Mouse (Mus musculus): Measurements from ENCODE around the gene Fam161b.
A peak's percentile ranks its signal among the peaks of the same experiment; 100 is the strongest.
"Not testable (repeated sequence)": the region's sequence is repeated elsewhere in the genome, so short reads cannot be mapped to it uniquely, and the experiment has no call there.

Fam161b gene

GRCm38 (mm10) chr12:84382369-84382768 is 20.7 kb upstream of the Fam161b start:
- no peak for DNase-seq (ENCODE audit: low spot score in 2 of 2)

- peak in 1 of 2 experiments; percentile 33 for DNase-seq (ENCODE audit: low spot score in 2 of 2)
These were observed 12.3 kb upstream of the Fam161b start for GRCm38 (mm10) chr12:84373831-84374481.

GRCm38 (mm10) chr12:84371647-84372046 is 10.0 kb upstream of the Fam161b start:
- DNase-seq (ENCODE audit: low spot score in 2 of 2): no peak

GRCm38 (mm10) chr12:84366971-84367370 is 5.3 kb upstream of the Fam161b start:
- DNase-seq (ENCODE audit: low spot score in 2 of 2): no peak

- DNase-seq (ENCODE audit: low spot score in 2 of 2): no peak
These were observed 3.5 kb upstream of the Fam161b start for GRCm38 (mm10) chr12:84365137-84365536.

GRCm38 (mm10) chr12:84364291-84364690 is 2.7 kb upstream of the Fam161b start:
- DNase-seq (ENCODE audit: low spot score in 2 of 2): no peak

- DNase-seq (ENCODE audit: low spot score in 2 of 2): no peak
These were observed 1.2 kb upstream of the Fam161b start for GRCm38 (mm10) chr12:84362872-84363271.

- not testable (repeated sequence) for DNase-seq (ENCODE audit: low spot score in 2 of 2)
These were observed 2.9 kb downstream of the Fam161b start for GRCm38 (mm10) chr12:84358699-84359098.

GRCm38 (mm10) chr12:84347192-84347591 is 14.4 kb downstream of the Fam161b start:
- no peak for DNase-seq (ENCODE audit: low spot score in 2 of 2)

GRCm38 (mm10) chr12:84336963-84337625 is 24.5 kb downstream of the Fam161b start:
- DNase-seq (ENCODE audit: low spot score in 2 of 2): no peak

- DNase-seq (ENCODE audit: low spot score in 2 of 2): no peak
These were observed 34.5 kb downstream of the Fam161b start for GRCm38 (mm10) chr12:84327111-84327512.

GRCm38 (mm10) chr12:84316721-84317621 is 44.7 kb downstream of the Fam161b start, which contains the start of gene Zfp410:
Zfp410 (plus strand) TSS chr12:84316852.
- DNase-seq (ENCODE audit: low spot score in 2 of 2): peak; percentile 90

GRCm38 (mm10) chr12:84316006-84316405 is 45.6 kb downstream of the Fam161b start:
- no peak for DNase-seq (ENCODE audit: low spot score in 2 of 2)

GRCm38 (mm10) chr12:84311306-84311705 is 50.3 kb downstream of the Fam161b start:
- no peak for DNase-seq (ENCODE audit: low spot score in 2 of 2)

GRCm38 (mm10) chr12:84304554-84304953 is 57.1 kb downstream of the Fam161b start:
- DNase-seq (ENCODE audit: low spot score in 2 of 2): no peak

- DNase-seq (ENCODE audit: low spot score in 2 of 2): no peak
These were observed 57.5 kb downstream of the Fam161b start for GRCm38 (mm10) chr12:84304101-84304500.

- DNase-seq (ENCODE audit: low spot score in 2 of 2): no peak
These were observed 62.4 kb downstream of the Fam161b start for GRCm38 (mm10) chr12:84299265-84299664.

GRCm38 (mm10) chr12:84297851-84298250 is 63.8 kb downstream of the Fam161b start:
- no peak for DNase-seq (ENCODE audit: low spot score in 2 of 2)

Measured in right cerebral cortex, postnatal 10 days (tissue).